Mouse (Mus musculus): ENCODE measurements around the gene Zfp831. TPM values are rescaled to one million over a fixed set of nuclear protein-coding genes. Genes with fewer than 3 reads are reported as not detected.

Zfp831 gene
- polyA plus RNA-seq, 1 experiment from 2014 or later = not detected

- Histone ChIP-seq H3K9me3 (ENCODE audit: control insufficient read depth, low read length) (no peaks in the 10 kb centered on the region), H3K27me3 (ENCODE audit: control insufficient read depth, insufficient read depth, low read length) (no peaks in the 10 kb centered on the region), H3K4me3 (ENCODE audit: low read length) (no peak overlapping the region), H3K9ac (ENCODE audit: low read depth, low read length) (no peak overlapping the region), H3K4me2 (replicated peaks; ENCODE audit: low read depth, low read length) (no peak overlapping the region), H3K4me1 (ENCODE audit: control insufficient read depth, insufficient read depth, low read length) (no peaks in the 10 kb centered on the region), H3K27ac (ENCODE audit: low read depth, low read length) (no peak overlapping the region), H3K36me3 (ENCODE audit: control insufficient read depth, insufficient read depth, low read length) (no peaks in the 10 kb centered on the region)
- ATAC-seq (ENCODE audit: low FRiP score, low TSS enrichment) = no peak
- WGBS = 86% methylated on average over 8 of the region's 8 CpGs
These were observed 58.0 kb downstream of the Zfp831 start for GRCm38 (mm10) chr2:174701351-174701750.

DNA sequence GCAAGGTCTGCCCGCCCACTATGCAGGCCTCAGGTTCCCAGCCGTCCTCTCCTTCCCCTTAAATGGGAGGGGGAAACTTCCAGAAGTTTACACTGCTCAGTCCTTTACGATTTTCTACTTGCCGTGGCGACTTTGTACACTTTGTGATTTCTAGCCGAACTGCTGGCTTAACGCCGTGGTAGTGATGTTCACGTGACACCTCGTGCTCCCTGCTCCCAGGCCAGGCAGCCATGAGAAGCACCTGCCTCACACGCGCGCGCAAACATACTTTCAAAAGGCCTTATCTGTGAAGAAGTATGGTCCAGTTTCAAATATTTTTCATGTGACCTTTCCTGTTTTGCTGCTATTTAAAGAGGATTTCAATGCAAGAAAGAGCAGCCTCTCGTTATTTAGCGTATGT, 63.8 kb downstream of the Zfp831 start:
- H3K27me3 ChIP-seq (ENCODE audit: control insufficient read depth, insufficient read depth, low read length) = no peaks in the 10 kb centered on the region
- no peak overlapping the region for H3K4me3 ChIP-seq (ENCODE audit: low read length)
- no peak overlapping the region for H3K4me2 ChIP-seq (replicated peaks; ENCODE audit: low read depth, low read length)
- H3K9ac ChIP-seq (ENCODE audit: low read depth, low read length) = no peak overlapping the region
- no peaks in the 10 kb centered on the region for H3K9me3 ChIP-seq (ENCODE audit: control insufficient read depth, low read length)
- no peak overlapping the region for H3K27ac ChIP-seq (ENCODE audit: low read depth, low read length)
- no peaks in the 10 kb centered on the region for H3K36me3 ChIP-seq (ENCODE audit: control insufficient read depth, insufficient read depth, low read length)
- WGBS = 89% methylated on average over 16 of the region's 16 CpGs
- no peaks in the 10 kb centered on the region for H3K4me1 ChIP-seq (ENCODE audit: control insufficient read depth, insufficient read depth, low read length)
- no peak for ATAC-seq (ENCODE audit: low FRiP score, low TSS enrichment)

GRCm38 (mm10) chr2:174708587-174708986, 65.3 kb downstream of the Zfp831 start:
- WGBS = 87% methylated on average over 4 of the region's 4 CpGs
- H3K27ac ChIP-seq (ENCODE audit: low read depth, low read length) = no peak overlapping the region
- H3K4me3 ChIP-seq (ENCODE audit: low read length) = no peak overlapping the region
- H3K36me3 ChIP-seq (ENCODE audit: control insufficient read depth, insufficient read depth, low read length) = no peaks in the 10 kb centered on the region
- no peak for ATAC-seq (ENCODE audit: low FRiP score, low TSS enrichment)
- H3K9ac ChIP-seq (ENCODE audit: low read depth, low read length) = no peak overlapping the region
- H3K27me3 ChIP-seq (ENCODE audit: control insufficient read depth, insufficient read depth, low read length) = no peaks in the 10 kb centered on the region
- H3K4me2 ChIP-seq (replicated peaks; ENCODE audit: low read depth, low read length) = no peak overlapping the region
- no peaks in the 10 kb centered on the region for H3K9me3 ChIP-seq (ENCODE audit: control insufficient read depth, low read length)
- H3K4me1 ChIP-seq (ENCODE audit: control insufficient read depth, insufficient read depth, low read length) = no peaks in the 10 kb centered on the region

DNA sequence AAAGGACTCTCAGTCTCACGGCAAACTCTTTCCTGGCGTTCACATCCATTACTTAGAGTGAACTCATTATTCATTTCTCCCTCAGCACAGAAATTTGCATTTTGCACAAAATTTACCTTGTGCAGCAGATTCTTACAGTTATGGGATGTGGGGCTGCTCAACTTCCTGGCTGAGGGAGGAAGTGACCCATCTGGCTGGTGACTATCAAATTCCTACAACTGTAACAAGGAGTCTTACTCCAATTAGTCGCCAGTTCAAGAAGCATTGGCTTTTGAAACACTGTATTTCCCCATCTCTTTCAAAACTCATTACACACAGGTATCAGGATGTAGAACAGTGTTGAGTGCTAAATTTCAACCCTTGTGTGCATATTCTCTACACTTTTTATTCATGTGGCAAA, 66.9 kb downstream of the Zfp831 start:
- ATAC-seq (ENCODE audit: low FRiP score, low TSS enrichment) = no peak
- no peaks in the 10 kb centered on the region for H3K36me3 ChIP-seq (ENCODE audit: control insufficient read depth, insufficient read depth, low read length)
- 65% methylated on average over 3 of the region's 3 CpGs for WGBS
- H3K9me3 ChIP-seq (ENCODE audit: control insufficient read depth, low read length) = no peaks in the 10 kb centered on the region
- H3K9ac ChIP-seq (ENCODE audit: low read depth, low read length) = no peak overlapping the region
- no peak overlapping the region for H3K27ac ChIP-seq (ENCODE audit: low read depth, low read length)
- no peak overlapping the region for H3K4me3 ChIP-seq (ENCODE audit: low read length)
- no peaks in the 10 kb centered on the region for H3K4me1 ChIP-seq (ENCODE audit: control insufficient read depth, insufficient read depth, low read length)
- H3K27me3 ChIP-seq (ENCODE audit: control insufficient read depth, insufficient read depth, low read length) = no peaks in the 10 kb centered on the region
- no peak overlapping the region for H3K4me2 ChIP-seq (replicated peaks; ENCODE audit: low read depth, low read length)

- Histone ChIP-seq H3K36me3 (ENCODE audit: control insufficient read depth, insufficient read depth, low read length) (no peaks in the 10 kb centered on the region), H3K27ac (ENCODE audit: low read depth, low read length) (no peak overlapping the region), H3K9me3 (ENCODE audit: control insufficient read depth, low read length) (no peaks in the 10 kb centered on the region; the same call in 1 of the 2 replicates), H3K4me2 (replicated peaks; ENCODE audit: low read depth, low read length) (no peak overlapping the region), H3K9ac (ENCODE audit: low read depth, low read length) (no peak overlapping the region), H3K27me3 (ENCODE audit: control insufficient read depth, insufficient read depth, low read length) (no peaks in the 10 kb centered on the region), H3K4me3 (ENCODE audit: low read length) (no peak overlapping the region), H3K4me1 (ENCODE audit: control insufficient read depth, insufficient read depth, low read length) (no peaks in the 10 kb centered on the region)
- ATAC-seq (ENCODE audit: low FRiP score, low TSS enrichment) = no peak
- WGBS = 94% methylated on average over 1 of the region's 1 CpGs
These were observed 68.7 kb downstream of the Zfp831 start for GRCm38 (mm10) chr2:174712043-174712442.

DNA sequence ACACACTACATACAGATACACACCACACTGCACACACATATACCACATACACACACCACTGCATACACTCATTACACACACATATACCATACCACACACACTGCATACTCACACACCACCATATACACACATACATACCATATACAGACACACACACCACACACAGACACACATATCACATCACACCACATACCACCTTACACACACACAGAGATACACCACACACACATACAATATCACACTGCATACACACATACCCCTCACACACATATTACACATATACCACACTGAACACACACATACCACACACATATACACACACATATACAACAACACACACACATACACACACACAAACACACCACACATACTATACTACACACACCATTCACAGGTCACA, 72.6 kb downstream of the Zfp831 start:
- no peak overlapping the region for H3K27ac ChIP-seq (ENCODE audit: low read depth, low read length)
- no peak overlapping the region for H3K4me2 ChIP-seq (replicated peaks; ENCODE audit: low read depth, low read length)
- no peaks in the 10 kb centered on the region; the same call in 1 of the 2 replicates for H3K9me3 ChIP-seq (ENCODE audit: control insufficient read depth, low read length)
- no peaks in the 10 kb centered on the region for H3K27me3 ChIP-seq (ENCODE audit: control insufficient read depth, insufficient read depth, low read length)
- no peak overlapping the region for H3K4me3 ChIP-seq (ENCODE audit: low read length)
- H3K9ac ChIP-seq (ENCODE audit: low read depth, low read length) = no peak overlapping the region
- H3K36me3 ChIP-seq (ENCODE audit: control insufficient read depth, insufficient read depth, low read length) = no peaks in the 10 kb centered on the region
- ATAC-seq (ENCODE audit: low FRiP score, low TSS enrichment) = no peak
- H3K4me1 ChIP-seq (ENCODE audit: control insufficient read depth, insufficient read depth, low read length) = no peaks in the 10 kb centered on the region

GRCm38 (mm10) chr2:174717857-174718256, 74.5 kb downstream of the Zfp831 start:
- no peaks in the 10 kb centered on the region for H3K4me1 ChIP-seq (ENCODE audit: control insufficient read depth, insufficient read depth, low read length)
- H3K4me3 ChIP-seq (ENCODE audit: low read length) = no peak overlapping the region
- no peaks in the 10 kb centered on the region; the same call in 1 of the 2 replicates for H3K9me3 ChIP-seq (ENCODE audit: control insufficient read depth, low read length)
- no peak overlapping the region for H3K27ac ChIP-seq (ENCODE audit: low read depth, low read length)
- no peaks in the 10 kb centered on the region for H3K36me3 ChIP-seq (ENCODE audit: control insufficient read depth, insufficient read depth, low read length)
- no peak for ATAC-seq (ENCODE audit: low FRiP score, low TSS enrichment)
- H3K9ac ChIP-seq (ENCODE audit: low read depth, low read length) = no peak overlapping the region
- 92% methylated on average over 4 of the region's 4 CpGs for WGBS
- H3K4me2 ChIP-seq (replicated peaks; ENCODE audit: low read depth, low read length) = no peak overlapping the region
- no peaks in the 10 kb centered on the region for H3K27me3 ChIP-seq (ENCODE audit: control insufficient read depth, insufficient read depth, low read length)

- Histone ChIP-seq H3K4me2 (replicated peaks; ENCODE audit: low read depth, low read length) (no peak overlapping the region), H3K4me3 (ENCODE audit: low read length) (no peak overlapping the region), H3K9me3 (ENCODE audit: control insufficient read depth, low read length) (no peaks in the 10 kb centered on the region), H3K36me3 (ENCODE audit: control insufficient read depth, insufficient read depth, low read length) (no peaks in the 10 kb centered on the region), H3K27ac (ENCODE audit: low read depth, low read length) (no peak overlapping the region), H3K4me1 (ENCODE audit: control insufficient read depth, insufficient read depth, low read length) (no peaks in the 10 kb centered on the region), H3K9ac (ENCODE audit: low read depth, low read length) (no peak overlapping the region), H3K27me3 (ENCODE audit: control insufficient read depth, insufficient read depth, low read length) (no peaks in the 10 kb centered on the region)
- ATAC-seq (ENCODE audit: low FRiP score, low TSS enrichment) = no peak
- 88% methylated on average over 10 of the region's 10 CpGs for WGBS
These were observed 83.9 kb downstream of the Zfp831 start for GRCm38 (mm10) chr2:174727114-174727823.

GRCm38 (mm10) chr2:174731939-174732338, 88.6 kb downstream of the Zfp831 start:
- Histone ChIP-seq H3K4me2 (replicated peaks; ENCODE audit: low read depth, low read length) (no peak overlapping the region), H3K36me3 (ENCODE audit: control insufficient read depth, insufficient read depth, low read length) (no peaks in the 10 kb centered on the region), H3K9ac (ENCODE audit: low read depth, low read length) (no peak overlapping the region), H3K27me3 (ENCODE audit: control insufficient read depth, insufficient read depth, low read length) (no peaks in the 10 kb centered on the region), H3K27ac (ENCODE audit: low read depth, low read length) (no peak overlapping the region), H3K9me3 (ENCODE audit: control insufficient read depth, low read length) (no peaks in the 10 kb centered on the region), H3K4me1 (ENCODE audit: control insufficient read depth, insufficient read depth, low read length) (no peaks in the 10 kb centered on the region), H3K4me3 (ENCODE audit: low read length) (no peak overlapping the region)
- ATAC-seq (ENCODE audit: low FRiP score, low TSS enrichment) = no peak
- WGBS = 79% methylated on average over 5 of the region's 5 CpGs

All from kidney, embryonic 14.5 days (tissue).